Mouse (Mus musculus): Measurements from ENCODE around the gene Pfkfb4.

DNA sequence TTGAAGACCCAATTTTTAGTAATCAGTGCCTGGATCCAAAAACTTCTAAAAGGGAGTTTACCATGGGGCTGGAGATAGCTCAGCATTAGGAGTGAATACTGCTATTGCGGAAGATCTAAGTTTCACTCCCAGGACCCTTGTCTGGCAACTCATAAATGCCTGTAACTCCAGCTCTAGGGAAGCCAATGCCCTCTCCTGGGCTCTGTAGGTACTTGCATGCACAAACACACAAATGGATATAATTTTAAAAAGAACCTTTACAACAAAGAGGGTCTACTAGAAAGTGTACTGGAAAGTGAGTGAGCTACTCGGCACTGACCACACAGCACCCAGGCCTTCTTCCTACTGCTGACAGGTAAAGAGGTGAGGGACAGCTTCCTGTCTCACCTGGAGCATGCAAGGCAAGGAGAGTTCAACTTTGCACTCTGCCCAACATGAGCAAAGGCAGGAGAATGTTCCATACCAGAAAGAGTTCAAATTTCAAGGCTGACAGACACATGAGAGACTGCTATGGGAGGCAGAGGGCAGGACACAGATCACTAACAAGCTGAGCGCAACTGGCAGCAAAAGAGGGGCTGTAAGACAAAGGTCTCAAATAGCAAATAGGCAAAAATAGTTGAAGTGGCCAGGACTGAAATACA is 76.6 kb downstream of the Pfkfb4 start:
- TF ChIP-seq CTCF (IDR thresholded peaks at IDR 0.05; ENCODE audit: insufficient read depth, low read depth, low read length) (no peak), POLR2A (IDR thresholded peaks at IDR 0.05; ENCODE audit: insufficient read depth, low read depth, low read length) (no peak)

Data from olfactory bulb, adult 2 months (tissue).